Mouse (Mus musculus) intestine, embryonic 15.5 days (tissue): Measurements from ENCODE around the gene Bach2. TPM values are rescaled to one million over a fixed set of nuclear protein-coding genes. Genes with fewer than 3 reads are reported as not detected.

Source experiments
- ATAC-seq: fragments of 200-750 bp; cut with Nextera tagmentation; 2 replicates; pipeline ENCODE4 v1.8.0; 2017; ENCODE audit warnings: moderate TSS enrichment, moderate library complexity
- H3K27ac ChIP-seq: fragments of 300-500 bp; sonication (generic); 2 replicates; pipeline ENCODE4 v1.5.1; 2015; ENCODE audit warnings: mild to moderate bottlenecking, inconsistent platforms
- H3K27me3 ChIP-seq: fragments of 300-500 bp; sonication (generic); replicated peaks from 2 replicates; pipeline ENCODE4 v1.6.1; 2015; ENCODE audit warnings: inconsistent platforms
- H3K36me3 ChIP-seq: fragments of 300-500 bp; sonication (generic); 2 replicates; pipeline ENCODE4 v1.6.1; 2015; ENCODE audit warnings: inconsistent platforms
- H3K4me1 ChIP-seq: fragments of 300-500 bp; sonication (generic); replicated peaks from 2 replicates; pipeline ENCODE4 v1.6.1; 2015; ENCODE audit warnings: inconsistent platforms
- H3K4me2 ChIP-seq: fragments of 300-500 bp; sonication (generic); replicated peaks from 2 replicates; pipeline ENCODE4 v1.6.1; 2015; ENCODE audit warnings: mild to moderate bottlenecking, inconsistent platforms
- H3K4me3 ChIP-seq: fragments of 300-500 bp; sonication (generic); replicated peaks from 2 replicates; pipeline ENCODE4 v1.5.1; 2015; ENCODE audit warnings: inconsistent platforms
- H3K9ac ChIP-seq: fragments of 300-500 bp; sonication (generic); 2 replicates; pipeline ENCODE4 v1.6.1; 2015; ENCODE audit warnings: inconsistent platforms
- H3K9me3 ChIP-seq: fragments of 300-500 bp; sonication (generic); 2 replicates; pipeline ENCODE4 v1.6.1; 2016; ENCODE audit warnings: inconsistent platforms
- WGBS: fragments of 180-500 bp; shearing (Covaris S2); methylation state at CpG from one replicate; pipeline ENCODE4 v1.1.7; 2015; 5-methylcytosine and 5-hydroxymethylcytosine counted together
- polyA plus RNA-seq: library from polyadenylated mRNA; unstranded; fragments of >200 nt; fragmentation: Nextera tagmentation; extraction: Ambion mirVana; gene quantifications from 2 replicates; pipeline ENCODE4 v1.2.1, GENCODE M21; 2015

Gene Bach2
- polyA plus RNA-seq, 1 experiment from 2014 or later, result 4.7 TPM

- Histone ChIP-seq H3K36me3 (no peaks in the 10 kb centered on the region), H3K4me3 (no peak overlapping the region), H3K27ac (no peak overlapping the region), H3K4me1 (0 out of 2 replicates have a peak, but pooled peaks cover 3% of the 10 kb centered on the region), H3K27me3 (no peaks in the 10 kb centered on the region), H3K9ac (no peak overlapping the region), H3K4me2 (no peak overlapping the region), H3K9me3 (no peaks in the 10 kb centered on the region)
- ATAC-seq, result no peak
- WGBS, result 50% methylated on average over 9 of the region's 9 CpGs
Measured at GRCm38 (mm10) chr4:32210424-32211184, 28.0 kb upstream of the Bach2 start.

DNA sequence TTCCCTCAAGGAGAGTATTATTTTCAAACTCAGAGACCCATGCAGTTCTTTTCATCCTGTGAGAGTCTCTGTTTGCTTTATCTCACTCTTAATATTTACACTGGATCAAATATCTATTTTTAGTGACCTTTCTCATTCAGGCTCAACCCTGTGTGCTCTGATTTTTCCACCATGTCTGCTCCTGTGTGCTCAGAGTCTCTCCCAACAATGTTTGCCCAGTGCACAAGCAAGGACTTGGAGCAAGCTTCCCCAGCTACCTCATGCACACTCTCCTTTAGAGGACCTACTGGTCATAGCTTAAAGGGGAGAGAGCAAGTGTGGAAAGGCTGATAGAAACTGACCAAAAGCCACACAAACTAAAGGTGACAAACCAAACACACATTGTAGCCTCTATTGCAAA is 26.0 kb upstream of the Bach2 start:
- Histone ChIP-seq H3K9me3 (no peaks in the 10 kb centered on the region), H3K36me3 (no peaks in the 10 kb centered on the region), H3K9ac (no peak overlapping the region), H3K27ac (no peak overlapping the region), H3K4me2 (no peak overlapping the region), H3K4me1 (0 out of 2 replicates have a peak, but pooled peaks cover 3% of the 10 kb centered on the region), H3K27me3 (no peaks in the 10 kb centered on the region), H3K4me3 (no peak overlapping the region)
- no peak for ATAC-seq

DNA sequence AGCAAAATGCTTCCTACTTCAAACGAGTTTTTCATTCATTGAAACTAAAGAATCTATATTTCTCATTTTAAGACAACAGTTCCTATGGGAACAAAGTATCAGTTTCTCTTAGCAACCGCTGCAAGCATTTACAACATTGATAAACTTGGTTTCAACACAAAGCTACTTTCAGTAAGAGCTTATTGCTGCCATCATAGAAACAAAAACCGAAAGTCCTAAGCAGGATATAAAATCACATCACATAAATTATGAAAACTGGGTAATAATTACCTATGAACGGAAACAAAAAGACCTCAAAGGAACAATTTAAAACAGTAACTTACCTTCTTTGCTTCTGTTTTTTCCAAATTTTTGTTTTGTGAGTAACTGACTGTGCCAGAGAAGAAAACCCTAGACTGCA is 22.1 kb upstream of the Bach2 start:
- no peak overlapping the region for H3K27ac ChIP-seq
- no peaks in the 10 kb centered on the region for H3K36me3 ChIP-seq
- H3K4me3 ChIP-seq, result no peak overlapping the region
- no peak overlapping the region for H3K9ac ChIP-seq
- no peaks in the 10 kb centered on the region for H3K9me3 ChIP-seq
- 0 out of 2 replicates have a peak, but pooled peaks cover 3% of the 10 kb centered on the region for H3K4me1 ChIP-seq
- H3K27me3 ChIP-seq, result no peaks in the 10 kb centered on the region
- H3K4me2 ChIP-seq, result no peak overlapping the region
- whole genome bisulfite sequencing, result 73% methylated on average over 4 of the region's 4 CpGs
- no peak for ATAC-seq

- Histone ChIP-seq H3K4me1 (no peaks in the 10 kb centered on the region), H3K9me3 (no peaks in the 10 kb centered on the region), H3K27me3 (no peaks in the 10 kb centered on the region), H3K4me3 (no peak overlapping the region), H3K9ac (no peak overlapping the region), H3K36me3 (no peaks in the 10 kb centered on the region), H3K27ac (no peak overlapping the region), H3K4me2 (no peak overlapping the region)
- ATAC-seq, result no peak
- 85% methylated on average over 3 of the region's 3 CpGs for WGBS
Measured at GRCm38 (mm10) chr4:32217016-32217415, 21.6 kb upstream of the Bach2 start.

DNA sequence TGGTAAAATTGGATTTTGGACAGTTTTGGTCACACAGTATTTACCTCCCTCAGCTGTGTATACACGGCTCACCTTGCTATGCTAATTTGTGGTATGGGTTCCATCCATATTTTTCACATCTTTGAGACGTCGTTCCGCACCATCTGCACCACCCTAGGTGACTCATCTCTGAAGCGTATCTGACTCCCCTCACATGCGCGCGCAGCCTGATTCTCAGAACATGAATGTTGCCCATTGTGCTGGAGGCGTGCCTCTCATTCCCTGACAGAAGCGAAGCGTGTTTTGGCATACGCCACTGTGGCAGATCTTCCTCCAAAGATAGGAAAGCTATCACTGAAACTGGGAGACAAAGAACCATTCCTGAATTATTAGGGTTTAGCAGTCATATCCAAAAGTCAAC is 21.0 kb upstream of the Bach2 start:
- H3K9ac ChIP-seq, result no peak overlapping the region
- 95% methylated on average over 12 of the region's 12 CpGs for WGBS

GRCm38 (mm10) chr4:32218371-32218770 is 20.2 kb upstream of the Bach2 start:
- WGBS, result 41% methylated on average over 4 of the region's 4 CpGs
- H3K4me2 ChIP-seq, result no peak overlapping the region
- H3K36me3 ChIP-seq, result no peaks in the 10 kb centered on the region
- no peak overlapping the region for H3K4me3 ChIP-seq
- H3K9me3 ChIP-seq, result no peaks in the 10 kb centered on the region
- H3K9ac ChIP-seq, result no peak overlapping the region
- H3K4me1 ChIP-seq, result no peaks in the 10 kb centered on the region
- H3K27ac ChIP-seq, result no peak overlapping the region
- H3K27me3 ChIP-seq, result peaks cover 4% of the 10 kb centered on the region; the same call in 1 of the 2 replicates
- no peak for ATAC-seq

More for the DNA sequence above, 21.0 kb upstream of the Bach2 start:
- Histone ChIP-seq H3K27ac (no peak overlapping the region), H3K9me3 (no peaks in the 10 kb centered on the region), H3K4me2 (no peak overlapping the region), H3K36me3 (no peaks in the 10 kb centered on the region), H3K4me3 (no peak overlapping the region), H3K4me1 (no peaks in the 10 kb centered on the region), H3K27me3 (peaks cover 4% of the 10 kb centered on the region; the same call in 1 of the 2 replicates)
- ATAC-seq, result no peak

DNA sequence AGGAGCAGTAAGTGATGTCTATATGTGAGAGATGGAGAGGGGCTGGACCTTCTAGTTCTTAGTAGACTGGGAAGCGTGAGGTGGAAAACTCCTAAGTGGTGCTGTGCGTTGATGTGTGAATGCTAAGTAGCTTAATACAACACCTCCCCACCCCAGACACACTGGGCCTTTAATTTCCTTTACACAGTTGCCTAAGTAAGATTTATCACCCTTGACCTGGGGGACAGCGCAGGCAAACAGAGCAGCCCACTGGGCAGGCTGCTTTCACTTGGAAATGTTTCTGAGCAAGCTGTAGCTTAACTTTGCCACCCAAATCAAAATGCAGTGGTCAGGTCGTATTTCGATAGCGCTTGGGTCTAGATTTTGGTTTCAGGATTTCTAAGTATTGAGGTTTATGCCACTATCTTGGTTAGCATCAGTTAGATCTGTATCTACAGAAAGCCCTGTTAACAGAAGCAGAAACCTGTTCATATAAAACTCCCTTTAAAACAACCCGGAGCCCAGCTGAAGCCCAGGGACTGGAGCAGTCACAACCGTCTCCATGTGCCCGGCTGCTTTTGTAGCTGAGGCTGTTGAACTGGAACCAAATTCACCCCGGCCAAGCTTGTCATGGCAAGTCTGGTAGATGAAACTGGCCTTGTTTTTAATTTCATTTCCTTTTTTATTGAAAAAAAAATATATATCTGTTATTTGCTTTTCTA is 19.0 kb upstream of the Bach2 start:
- Histone ChIP-seq H3K36me3 (no peaks in the 10 kb centered on the region), H3K4me1 (no peaks in the 10 kb centered on the region), H3K4me3 (no peak overlapping the region), H3K27ac (no peak overlapping the region), H3K9me3 (no peaks in the 10 kb centered on the region), H3K4me2 (no peak overlapping the region), H3K27me3 (peaks cover 4% of the 10 kb centered on the region; the same call in 1 of the 2 replicates), H3K9ac (no peak overlapping the region)
- WGBS, result 61% methylated on average over 10 of the region's 10 CpGs
- ATAC-seq, result no peak

DNA sequence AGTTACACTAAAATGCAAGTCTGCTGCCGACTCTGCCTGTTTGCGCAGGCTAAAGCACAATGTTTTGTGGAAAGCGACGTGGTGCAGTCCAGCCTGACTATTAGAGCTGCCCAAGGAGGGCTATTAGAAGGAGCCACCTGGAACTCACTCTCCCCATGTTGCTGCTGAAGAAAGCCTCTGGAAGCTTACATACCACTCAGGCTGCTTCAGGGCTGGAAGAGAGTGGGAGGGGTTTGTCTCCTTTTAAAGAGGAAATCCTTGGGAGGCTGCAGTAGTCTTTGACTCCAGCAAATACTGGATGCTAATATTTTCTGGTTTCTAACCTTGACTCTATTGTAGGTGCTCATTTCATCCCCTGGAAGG is 18.5 kb upstream of the Bach2 start:
- Histone ChIP-seq H3K27ac (no peak overlapping the region), H3K9ac (no peak overlapping the region), H3K4me1 (no peaks in the 10 kb centered on the region), H3K4me2 (no peak overlapping the region), H3K4me3 (no peak overlapping the region), H3K9me3 (no peaks in the 10 kb centered on the region), H3K27me3 (peaks cover 4% of the 10 kb centered on the region; the same call in 1 of the 2 replicates), H3K36me3 (no peaks in the 10 kb centered on the region)
- WGBS, result 59% methylated on average over 4 of the region's 4 CpGs
- no peak for ATAC-seq

GRCm38 (mm10) chr4:32220961-32221360 is 17.6 kb upstream of the Bach2 start:
- ATAC-seq, result no peak
- H3K27me3 ChIP-seq, result peaks cover 4% of the 10 kb centered on the region; the same call in 1 of the 2 replicates
- H3K4me3 ChIP-seq, result no peak overlapping the region
- WGBS, result 60% methylated on average over 6 of the region's 6 CpGs
- no peak overlapping the region for H3K9ac ChIP-seq
- H3K9me3 ChIP-seq, result no peaks in the 10 kb centered on the region
- H3K27ac ChIP-seq, result no peak overlapping the region
- no peaks in the 10 kb centered on the region for H3K36me3 ChIP-seq
- H3K4me2 ChIP-seq, result no peak overlapping the region
- H3K4me1 ChIP-seq, result no peaks in the 10 kb centered on the region

GRCm38 (mm10) chr4:32223563-32223962 is 15.0 kb upstream of the Bach2 start:
- no peak for ATAC-seq
- Histone ChIP-seq H3K4me3 (no peak overlapping the region), H3K4me2 (no peak overlapping the region), H3K27ac (no peak overlapping the region), H3K36me3 (no peaks in the 10 kb centered on the region), H3K9ac (no peak overlapping the region), H3K4me1 (no peaks in the 10 kb centered on the region), H3K27me3 (peaks cover 4% of the 10 kb centered on the region; the same call in 1 of the 2 replicates), H3K9me3 (no peaks in the 10 kb centered on the region)

GRCm38 (mm10) chr4:32225191-32225590 is 13.4 kb upstream of the Bach2 start:
- Histone ChIP-seq H3K4me3 (no peak overlapping the region), H3K36me3 (no peaks in the 10 kb centered on the region), H3K4me2 (no peak overlapping the region), H3K27ac (no peak overlapping the region), H3K4me1 (no peaks in the 10 kb centered on the region), H3K9me3 (no peaks in the 10 kb centered on the region), H3K27me3 (peaks cover 4% of the 10 kb centered on the region; the same call in 1 of the 2 replicates), H3K9ac (no peak overlapping the region)
- no peak for ATAC-seq
- 91% methylated on average over 2 of the region's 2 CpGs for WGBS

DNA sequence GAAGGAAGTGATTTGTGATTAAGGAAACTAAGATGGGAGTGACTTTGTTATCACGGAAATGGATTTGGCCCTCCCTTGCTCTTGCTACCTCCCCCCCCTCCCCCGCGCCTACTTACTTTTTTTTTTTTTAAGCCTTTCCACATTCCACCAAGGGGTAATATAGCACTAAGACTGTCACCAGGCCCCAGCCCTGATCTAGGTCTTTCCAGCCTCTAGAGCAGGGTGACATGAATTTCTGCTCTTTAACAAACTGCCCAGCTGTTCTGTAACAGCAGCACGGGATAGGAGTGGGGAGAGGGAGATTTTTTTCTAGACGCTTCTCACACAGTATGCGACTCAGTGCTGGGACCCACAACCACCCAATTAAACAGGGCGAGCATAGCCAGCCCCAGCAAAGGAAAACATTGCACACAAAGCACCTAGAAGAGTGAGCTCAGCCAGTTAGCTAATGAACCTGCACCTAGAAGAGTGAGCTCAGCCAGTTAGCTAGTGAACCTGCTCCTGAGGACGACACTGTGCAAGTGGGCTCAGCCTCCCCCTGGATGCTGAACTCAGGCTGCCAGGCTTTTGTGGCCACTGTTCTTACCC is 10.5 kb upstream of the Bach2 start:
- no peaks in the 10 kb centered on the region for H3K9me3 ChIP-seq
- no peaks in the 10 kb centered on the region for H3K36me3 ChIP-seq
- H3K4me1 ChIP-seq, result no peaks in the 10 kb centered on the region
- no peak overlapping the region for H3K27ac ChIP-seq
- H3K9ac ChIP-seq, result no peak overlapping the region
- 59% methylated on average over 8 of the region's 8 CpGs for WGBS
- no peaks in the 10 kb centered on the region for H3K27me3 ChIP-seq
- ATAC-seq, result no peak
- no peak overlapping the region for H3K4me3 ChIP-seq
- H3K4me2 ChIP-seq, result no peak overlapping the region
